Mouse (Mus musculus) left cerebral cortex, postnatal 10 days (tissue): Measurements from ENCODE around the gene Iqub. TPM values are rescaled to one million over a fixed set of nuclear protein-coding genes. Genes with fewer than 3 reads are reported as not detected.

Source experiments
- DNase-seq, 2 experiments: peaks; one replicate each; pipeline ENCODE4 v3.0.0; 2021 to 2022; ENCODE audit warnings: low spot score in 2 of 2, mixed read lengths in 1 of 2; ENCODE audit errors: extremely low spot score in 1 of 2
- intact Hi-C: fragments of 180-260 bp; cut with DNase I; formaldehyde crosslinking; loops from one replicate; pipeline ENCODE4 v1.15.1; 2025
- total RNA-seq, 2 experiments: library from RNA; stranded (reverse); gene quantifications; 2 replicates each; pipeline ENCODE4 v1.2.3; 2021

Gene Iqub
- total RNA-seq, 2 experiments from 2014 or later = 0.54 to 0.73 TPM

DNA sequence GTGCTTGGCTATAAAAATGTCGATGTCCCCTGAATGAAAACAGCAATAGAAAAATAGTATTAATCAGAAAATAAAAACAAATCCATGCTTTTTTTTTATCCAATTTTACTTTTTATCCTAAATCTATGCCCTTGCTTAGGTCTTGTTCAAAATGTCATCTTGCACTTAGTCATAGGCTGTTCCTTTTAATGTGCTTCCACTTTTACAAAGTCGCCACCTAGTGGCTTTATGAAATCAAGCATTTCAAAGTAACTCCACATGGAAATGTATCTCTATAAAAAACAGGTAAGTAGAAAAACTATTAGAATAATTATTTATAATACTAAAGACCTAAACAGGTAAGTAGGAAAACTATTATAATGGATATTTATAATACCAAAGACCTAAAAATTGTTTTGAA, 1.3 kb upstream of the Iqub start:
- intact Hi-C loops = loop anchor here (5.0 kb wide), 1 partner anchor 154 kb away; no protein-coding TSS in a partner anchor
- DNase-seq = peak in 1 of 2 experiments; percentile 56

DNA sequence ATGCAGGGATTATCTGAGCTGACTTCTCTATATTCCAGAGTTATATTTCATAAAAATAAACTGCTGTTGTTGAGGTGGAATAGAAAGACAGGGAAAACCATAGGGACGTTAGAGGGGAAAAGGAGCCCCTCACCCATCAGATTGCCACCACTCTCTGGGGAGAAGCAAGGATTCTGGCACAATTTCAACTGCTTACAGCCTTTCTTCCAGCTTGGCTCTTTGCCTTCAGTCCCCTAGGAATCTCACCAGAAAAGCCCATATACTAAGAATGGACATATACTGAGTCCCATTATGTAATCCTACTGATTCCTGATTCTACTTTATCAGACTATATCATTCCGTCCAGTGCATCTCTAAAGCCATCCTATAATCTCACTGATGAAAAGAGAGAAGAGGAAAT, 10.7 kb downstream of the Iqub start:
- no peak for DNase-seq
- intact Hi-C loops = no loop called here

DNA sequence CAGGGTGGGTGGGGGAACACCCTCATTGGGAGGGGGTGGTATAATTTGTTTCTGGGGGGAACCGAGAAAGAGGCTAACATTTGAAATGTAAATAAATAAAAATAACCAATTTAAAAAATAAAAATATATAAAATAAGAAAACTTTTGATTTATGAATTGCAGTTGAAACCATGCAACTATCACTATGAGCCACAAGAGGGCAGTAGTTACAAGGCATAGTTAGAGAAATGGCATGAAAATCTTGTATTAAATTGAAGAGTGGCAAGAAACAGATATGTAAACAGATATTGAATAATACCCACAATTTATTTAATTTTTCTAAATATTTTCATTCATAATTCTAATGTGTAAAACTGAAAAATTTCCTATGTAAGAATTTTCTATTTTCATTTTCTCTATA, 24.5 kb downstream of the Iqub start:
- DNase-seq = no peak
- intact Hi-C loops = no loop called here

DNA sequence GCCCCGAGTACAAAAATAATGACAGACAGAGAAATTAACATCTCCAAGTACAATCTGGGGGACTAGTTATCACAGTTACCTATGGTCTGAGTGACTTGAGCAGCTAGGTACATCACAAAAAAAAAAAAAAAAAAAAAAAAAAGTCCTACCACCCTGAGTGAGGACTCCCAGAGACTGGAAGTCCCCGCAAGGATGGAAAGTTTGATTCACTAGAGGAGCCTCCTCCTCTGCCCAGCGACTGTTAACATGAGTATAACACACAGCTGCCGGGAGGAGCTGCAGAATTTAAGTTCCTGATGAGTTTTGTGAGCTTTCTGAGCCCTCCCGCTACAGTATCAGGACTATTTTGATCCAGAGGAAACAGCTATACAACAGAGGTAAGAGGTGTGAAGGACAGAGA, 28.3 kb downstream of the Iqub start:
- intact Hi-C loops = no loop called here

DNA sequence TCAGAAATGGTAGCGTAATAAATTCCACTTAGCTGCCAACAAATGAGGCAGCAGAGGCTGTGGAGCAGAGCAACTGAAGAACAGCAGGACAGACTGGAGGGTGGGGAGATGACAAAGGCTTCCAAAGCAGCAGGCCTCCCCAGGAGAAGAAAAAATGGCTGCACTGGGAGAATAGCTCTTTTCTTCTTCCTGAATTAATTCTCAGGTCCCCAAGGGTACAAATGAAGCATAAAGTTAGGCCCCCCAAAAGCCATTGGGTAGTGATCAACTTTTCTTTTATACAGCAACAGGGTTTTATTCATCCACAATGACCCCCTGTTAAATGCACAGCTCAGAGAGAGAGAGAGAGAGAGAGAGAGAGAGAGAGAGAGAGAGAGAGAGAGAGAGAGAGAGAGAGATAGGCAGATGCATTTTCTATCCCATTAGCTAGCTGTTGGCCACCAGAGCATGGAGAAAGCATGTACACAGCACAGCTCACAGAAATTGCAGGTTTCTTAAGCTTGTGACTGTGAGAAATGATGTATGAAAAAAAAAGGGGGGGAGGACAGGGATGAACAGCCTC, 44.2 kb downstream of the Iqub start:
- intact Hi-C loops = no loop called here
- no peak for DNase-seq

More for the DNA sequence above, 28.3 kb downstream of the Iqub start:
- DNase-seq = no peak

DNA sequence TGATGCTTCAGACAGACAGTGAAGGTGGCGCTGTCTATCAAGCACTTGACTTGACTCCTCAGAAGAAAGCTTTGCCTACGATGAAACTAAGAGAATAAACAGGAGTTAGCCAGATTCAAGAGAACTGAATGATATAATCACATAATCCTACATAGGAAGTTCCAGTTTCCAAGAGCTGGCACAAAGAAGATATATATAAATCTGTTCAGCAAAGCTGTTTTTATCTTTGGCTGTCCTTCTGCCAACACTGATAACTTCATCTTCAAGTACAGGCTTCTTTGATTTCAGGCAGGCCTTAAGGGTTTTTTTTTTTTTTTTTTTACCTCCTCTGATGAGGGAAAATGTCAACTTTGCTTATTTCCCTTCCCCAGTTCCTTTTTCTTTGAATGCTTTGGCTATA, 44.7 kb downstream of the Iqub start:
- no peak for DNase-seq
- intact Hi-C loops = no loop called here

DNA sequence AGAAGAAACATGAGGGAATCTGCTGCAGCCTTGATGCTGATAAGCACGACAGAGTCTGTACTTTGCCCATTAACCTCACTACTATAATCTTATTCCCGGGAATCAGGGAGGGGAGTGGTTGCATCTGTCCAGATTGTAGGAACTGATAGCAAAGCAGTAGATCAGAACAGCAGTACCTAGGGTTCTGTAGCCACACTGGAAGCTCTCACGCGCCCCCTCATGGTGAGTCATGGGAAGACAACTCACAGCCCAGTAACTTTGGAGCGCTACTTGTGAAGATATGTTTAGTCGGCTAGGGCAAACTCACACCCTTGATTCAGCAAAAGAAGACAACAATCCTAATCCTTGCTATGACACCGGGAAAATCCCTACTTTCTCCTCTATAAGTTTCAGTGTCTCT, 58.8 kb downstream of the Iqub start:
- DNase-seq = peak; percentile 36 to 44
- intact Hi-C loops = no loop called here

DNA sequence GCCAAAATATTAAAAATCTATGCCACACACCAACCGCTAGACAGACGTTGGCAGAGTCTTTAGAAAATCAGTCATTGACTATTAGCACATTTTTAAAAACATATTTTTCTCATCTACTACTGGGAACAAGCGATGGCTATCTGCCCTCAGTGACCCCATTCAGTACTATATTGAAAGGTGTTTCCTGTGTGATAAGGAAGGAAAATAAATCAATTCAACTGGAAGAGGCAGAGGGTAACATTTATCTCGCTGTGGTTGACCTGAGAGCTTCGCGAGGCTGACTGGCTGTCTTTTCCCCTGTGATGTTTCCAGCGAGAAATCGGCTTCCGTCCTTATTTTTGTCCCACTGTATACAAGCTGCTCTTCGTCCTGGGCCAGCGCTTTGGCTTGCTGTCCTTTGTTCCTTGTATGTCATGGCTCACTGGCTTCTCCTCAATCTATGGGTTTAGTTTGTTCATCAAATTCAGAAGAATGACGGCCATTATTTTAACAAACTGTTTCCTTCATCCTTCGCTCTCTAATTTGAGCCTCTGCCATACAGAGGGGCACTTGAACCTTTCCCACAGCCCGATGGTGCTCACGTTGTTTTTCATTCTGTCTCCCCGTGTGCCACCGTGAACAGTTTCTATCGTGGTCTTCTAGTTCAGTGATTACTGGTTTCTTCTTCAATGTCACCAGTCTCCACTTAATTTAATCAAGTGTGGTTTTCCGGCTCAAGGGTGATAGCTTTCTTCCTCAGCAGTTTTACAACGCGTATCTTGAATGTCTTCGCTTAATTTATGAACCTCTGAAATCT, 63.6 kb downstream of the Iqub start:
- no peak for DNase-seq
- intact Hi-C loops = no loop called here

DNA sequence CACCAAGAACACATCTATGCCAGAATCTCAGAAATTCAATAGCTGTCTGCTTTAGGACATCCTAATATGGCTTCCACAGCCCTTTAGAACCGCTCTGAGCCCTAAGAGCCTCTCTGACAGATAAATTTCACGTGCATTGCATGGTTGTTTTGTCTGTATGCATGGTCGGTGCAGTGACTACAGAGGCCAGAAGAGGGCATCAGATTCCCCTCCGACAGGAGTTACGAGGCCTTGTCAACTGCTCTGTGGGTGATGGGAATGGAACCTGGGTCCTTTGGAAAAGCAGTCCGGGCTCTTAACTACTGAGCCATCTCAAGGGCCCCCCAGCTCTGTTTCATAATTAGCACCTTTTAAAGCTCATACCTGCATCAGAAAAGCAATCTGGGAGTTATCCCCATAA, 64.6 kb downstream of the Iqub start:
- DNase-seq = no peak
- intact Hi-C loops = no loop called here

DNA sequence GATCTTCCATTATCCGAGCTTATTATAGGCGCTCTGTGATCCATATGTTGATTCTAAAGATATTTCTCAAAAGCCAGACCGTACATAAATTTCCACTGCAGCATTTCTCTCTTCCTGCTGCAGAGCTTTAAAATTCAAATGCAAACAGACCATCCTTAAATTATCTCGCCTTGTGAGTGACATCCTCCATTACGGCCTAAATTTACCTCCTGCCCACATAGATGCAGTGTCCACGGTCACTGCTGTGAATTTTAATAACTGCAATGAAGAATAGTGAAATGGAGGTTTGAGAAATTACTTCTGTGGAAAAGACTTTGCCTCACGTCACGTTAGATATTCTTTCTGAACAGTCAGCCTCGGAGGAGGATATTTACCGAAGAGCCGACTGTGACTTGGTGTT, 98.8 kb downstream of the Iqub start:
- peak in 1 of 2 experiments; percentile 27 for DNase-seq
- intact Hi-C loops = no loop called here

DNA sequence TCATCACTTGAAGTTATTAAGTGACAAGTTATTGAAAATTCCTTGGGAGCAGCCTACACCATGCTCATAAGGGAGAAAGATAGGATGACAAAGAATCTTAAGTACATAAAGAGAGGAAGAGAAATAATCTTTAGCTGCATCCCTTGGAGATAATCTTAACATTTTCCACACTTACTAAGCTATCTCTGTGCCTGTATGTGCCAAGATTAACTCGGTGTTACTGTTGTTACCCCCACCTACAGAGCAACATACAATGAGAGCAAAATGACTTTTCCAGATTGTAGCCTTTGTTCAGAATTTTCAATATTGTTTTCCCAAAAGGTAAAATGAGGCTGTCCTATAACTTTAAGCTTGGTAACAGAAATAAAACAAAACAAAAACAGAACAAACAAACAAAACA, 99.4 kb downstream of the Iqub start:
- intact Hi-C loops = no loop called here
- DNase-seq = no peak

DNA sequence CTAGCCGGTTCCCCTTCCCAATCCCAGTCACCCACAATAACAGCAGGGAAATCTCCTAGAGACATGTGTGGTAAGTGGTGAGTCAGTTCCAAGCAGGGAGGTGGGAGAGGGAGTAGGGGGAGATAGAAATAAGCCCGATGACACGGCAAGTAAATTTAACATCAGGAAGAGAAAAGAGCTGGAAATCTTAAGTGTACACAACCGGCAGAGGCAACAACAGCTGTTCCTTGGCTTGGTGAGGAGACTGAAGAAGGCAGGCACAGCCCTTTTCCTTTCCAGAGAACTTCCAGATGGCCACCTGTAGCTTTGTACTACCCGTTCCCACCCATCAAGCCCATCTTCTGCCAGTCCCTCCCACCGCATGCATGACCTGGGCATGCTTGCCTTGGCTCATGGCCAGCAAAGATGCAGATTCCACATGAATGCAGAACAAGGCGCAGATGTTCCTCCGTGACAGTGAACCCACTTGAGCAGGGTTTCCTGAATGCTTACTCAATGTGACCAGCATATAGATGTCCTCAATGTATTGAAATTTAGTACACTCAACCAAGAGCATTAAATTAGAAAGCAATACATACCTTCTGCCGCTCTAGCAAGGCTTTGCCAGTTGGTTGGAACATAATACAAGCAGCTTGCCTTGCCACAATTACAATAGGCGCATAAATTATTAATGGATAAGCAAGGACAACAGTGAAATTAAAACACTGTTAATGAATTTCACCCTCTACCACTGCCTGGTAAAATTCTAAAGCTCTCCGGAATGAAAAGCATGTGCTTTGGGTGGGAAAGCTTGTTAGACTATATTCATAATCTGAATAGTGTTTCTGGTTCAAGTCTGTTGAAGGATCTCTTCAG, 106.1 kb downstream of the Iqub start:
- intact Hi-C loops = no loop called here
- peak; percentile 23 to 34 for DNase-seq

DNA sequence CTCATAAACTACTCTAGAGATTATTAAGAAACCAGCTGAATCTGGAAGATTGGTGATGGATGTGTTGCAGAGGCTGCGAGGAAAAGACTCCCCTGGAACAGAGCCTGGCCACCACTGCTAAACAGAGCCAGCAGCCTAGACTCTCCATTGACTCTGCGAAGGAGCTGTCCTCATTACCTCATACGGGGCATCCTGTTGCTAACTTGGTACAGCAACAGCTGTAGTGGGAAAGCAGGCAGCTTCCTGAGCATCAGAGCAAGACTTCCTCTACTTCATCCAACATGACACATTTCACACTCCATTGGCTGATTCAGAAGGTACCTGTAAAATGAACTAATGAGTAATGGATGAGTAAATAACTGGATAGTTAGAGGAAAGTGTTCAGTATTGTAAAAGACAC, 107.1 kb downstream of the Iqub start:
- intact Hi-C loops = no loop called here
- DNase-seq = no peak

DNA sequence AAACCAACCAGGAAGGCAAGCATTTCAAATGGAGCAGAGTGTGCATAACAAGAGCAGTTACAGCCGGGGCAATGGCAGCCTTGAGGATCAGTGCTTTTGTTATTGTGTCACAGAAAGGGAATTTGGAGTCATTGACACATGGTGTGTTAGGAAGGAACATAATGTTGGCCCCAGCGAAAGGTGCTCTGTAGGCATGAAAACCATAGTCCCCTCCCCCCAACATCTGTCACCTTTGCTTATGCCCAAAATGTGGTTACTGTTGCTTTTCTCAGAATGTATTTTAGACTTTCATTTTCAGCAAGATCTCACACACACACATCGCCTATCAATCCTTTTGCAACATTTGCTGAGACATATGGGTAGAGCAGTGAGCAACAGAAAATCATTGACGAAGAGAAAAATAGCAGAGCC, 117.6 kb downstream of the Iqub start:
- DNase-seq = peak in 1 of 2 experiments; percentile 24
- intact Hi-C loops = no loop called here

Other genes with a start within 250 kb of the Iqub start
- gene Ndufa5, start 12.9 kb upstream of the Iqub start, total RNA-seq = 100 to 1,000 TPM; 220 to 239 TPM
- gene Asb15, start 13.1 kb upstream of the Iqub start, total RNA-seq = not detected
- not detected for gene Lmod2, start 82.7 kb upstream of the Iqub start, total RNA-seq
- 10 to 100 TPM; 40.9 to 47.6 TPM for gene Wasl, start 149.9 kb upstream of the Iqub start, total RNA-seq
- gene Hyal6, start 218.2 kb upstream of the Iqub start, total RNA-seq = not detected
- gene Hyal4, start 233.3 kb upstream of the Iqub start, total RNA-seq = not detected